Mouse (Mus musculus) limb, embryonic 14.5 days (tissue): ENCODE measurements around the gene Plxdc2. TPM values are rescaled to one million over a fixed set of nuclear protein-coding genes. Genes with fewer than 3 reads are reported as not detected.

Experiments
- ATAC-seq: fragments of 200-750 bp; cut with Nextera tagmentation; 2 replicates; pipeline ENCODE4 v1.8.0; 2017; ENCODE audit warnings: low read depth, moderate number of reproducible peaks, moderate TSS enrichment; ENCODE audit not compliant: low FRiP score
- DNase-seq: peaks from one replicate; pipeline ENCODE4 v3.0.0-alpha.2; 2015; ENCODE audit warnings: low spot score
- H3K27ac ChIP-seq: fragments of 300-500 bp; sonication (generic); replicated peaks from 2 replicates; pipeline ENCODE4 v1.5.1; 2014; ENCODE audit warnings: low read depth, mild to moderate bottlenecking, low read length, moderate library complexity, mixed read lengths
- H3K27me3 ChIP-seq: fragments of 300-500 bp; sonication (generic); 2 replicates; pipeline ENCODE4 v1.6.1; 2014; ENCODE audit warnings: low read length, mixed read lengths; ENCODE audit not compliant: control insufficient read depth, insufficient read depth
- H3K36me3 ChIP-seq: fragments of 300-500 bp; sonication (generic); 2 replicates; pipeline ENCODE4 v1.6.1; 2014; ENCODE audit warnings: mild to moderate bottlenecking, low read length, moderate library complexity, mixed read lengths; ENCODE audit not compliant: control insufficient read depth, insufficient read depth
- H3K4me1 ChIP-seq: fragments of 300-500 bp; sonication (generic); 2 replicates; pipeline ENCODE4 v1.6.1; 2014; ENCODE audit warnings: antibody characterized with exemption, low read length, mixed read lengths; ENCODE audit not compliant: control insufficient read depth, insufficient read depth
- H3K4me2 ChIP-seq: fragments of 300-500 bp; sonication (generic); replicated peaks from 2 replicates; pipeline ENCODE4 v1.6.1; 2014; ENCODE audit warnings: low read depth, mild to moderate bottlenecking, low read length, moderate library complexity; ENCODE audit not compliant: severe bottlenecking
- H3K4me3 ChIP-seq: fragments of 300-500 bp; sonication (generic); replicated peaks from 2 replicates; pipeline ENCODE4 v1.5.1; 2014; ENCODE audit warnings: low read length
- H3K9ac ChIP-seq: fragments of 300-500 bp; sonication (generic); 2 replicates; pipeline ENCODE4 v1.6.1; 2014; ENCODE audit warnings: mild to moderate bottlenecking, low read depth, low read length, moderate library complexity; ENCODE audit not compliant: severe bottlenecking
- H3K9me3 ChIP-seq: fragments of 300-500 bp; sonication (generic); 2 replicates; pipeline ENCODE4 v1.6.1; 2016; ENCODE audit warnings: low read length; ENCODE audit not compliant: control insufficient read depth
- POLR2A ChIP-seq: fragments of 200-500 bp; IDR thresholded peaks from 2 replicates; pipeline ENCODE4 v1.8.0; 2012; ENCODE audit warnings: inconsistent platforms, mild to moderate bottlenecking, moderate library complexity, borderline replicate concordance; ENCODE audit not compliant: insufficient read depth, insufficient read length; ENCODE audit errors: extremely low read depth
- WGBS: fragments of 180-500 bp; shearing (Covaris S2); extraction: QIAGEN DNeasy Blood & Tissue Kit; methylation state at CpG from one replicate; pipeline ENCODE4 v1.1.7; 2014; 5-methylcytosine and 5-hydroxymethylcytosine counted together
- polyA plus RNA-seq, 2 experiments: library from polyadenylated mRNA; depleted of rRNA in 1 of 2; stranded (reverse) in 1 of 2; unstranded in 1 of 2; fragments of >200 nt; fragmentation: Nextera tagmentation in 1 of 2; extraction: Ambion mirVana in 1 of 2; gene quantifications; 2 replicates each; pipeline versions ENCODE4 v1.2.1 to v1.2.3; 2012 to 2014

Gene Plxdc2
- polyA plus RNA-seq, 2 experiments = 18.2 to 46.3 TPM

DNA sequence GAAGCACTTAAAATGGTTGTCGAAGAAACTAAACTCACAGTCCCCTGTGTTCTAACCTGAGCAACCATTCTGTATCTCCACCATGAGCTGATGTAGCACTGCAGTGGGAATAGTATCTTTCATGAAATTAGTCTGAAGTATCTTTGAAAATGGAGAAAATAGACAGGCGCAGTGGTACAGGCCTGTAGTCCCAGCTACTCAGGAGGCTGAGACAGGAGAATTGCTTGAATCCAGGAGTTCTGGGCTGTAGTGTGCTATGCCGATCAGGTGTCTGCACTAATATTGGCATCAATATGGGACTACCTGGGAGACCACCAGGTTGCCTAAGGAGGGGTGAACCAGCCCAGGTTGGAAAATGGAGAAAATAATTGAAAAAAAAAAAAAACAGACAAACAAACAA, 326.8 kb downstream of the Plxdc2 start:
- Histone ChIP-seq H3K9me3 (no peaks in the 10 kb centered on the region), H3K4me2 (no peak overlapping the region), H3K4me1 (no peaks in the 10 kb centered on the region), H3K9ac (no peak overlapping the region), H3K36me3 (no peaks in the 10 kb centered on the region), H3K4me3 (no peak overlapping the region), H3K27me3 (no peaks in the 10 kb centered on the region), H3K27ac (no peak overlapping the region)
- WGBS = 91% methylated on average over 3 of the region's 3 CpGs
- no peak for TF ChIP-seq POLR2A
- no peak for DNase-seq
- no peak for ATAC-seq

DNA sequence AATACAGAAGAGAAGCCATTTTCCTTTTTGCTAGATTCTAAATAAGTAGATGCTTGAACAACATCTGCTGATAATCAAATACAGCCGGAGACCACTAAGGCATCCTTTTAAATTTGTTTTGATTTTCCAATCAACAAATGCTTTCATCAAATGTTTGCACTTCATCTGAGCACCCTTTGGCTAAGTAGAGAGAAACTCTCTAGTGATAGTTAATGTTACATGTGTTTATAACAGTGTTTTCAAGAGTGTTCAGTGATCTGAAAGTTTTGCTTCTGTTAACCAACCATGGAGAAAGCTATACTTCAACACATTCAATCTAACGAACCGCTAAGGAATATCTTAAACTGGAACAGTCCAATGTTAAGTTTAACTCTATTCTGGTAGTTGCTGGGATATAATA, 327.6 kb downstream of the Plxdc2 start:
- H3K27ac ChIP-seq = no peak overlapping the region
- no peak overlapping the region for H3K9ac ChIP-seq
- DNase-seq (no peak), ATAC-seq (no peak)
- TF ChIP-seq POLR2A = no peak
- H3K27me3 ChIP-seq = no peaks in the 10 kb centered on the region
- no peak overlapping the region for H3K4me3 ChIP-seq
- H3K4me1 ChIP-seq = no peaks in the 10 kb centered on the region
- H3K4me2 ChIP-seq = no peak overlapping the region
- WGBS = 68% methylated on average over 3 of the region's 3 CpGs
- H3K36me3 ChIP-seq = no peaks in the 10 kb centered on the region
- no peaks in the 10 kb centered on the region for H3K9me3 ChIP-seq

- H3K27me3 ChIP-seq = no peaks in the 10 kb centered on the region
- TF ChIP-seq POLR2A = no peak
- H3K9me3 ChIP-seq = no peaks in the 10 kb centered on the region
- no peak for ATAC-seq
- H3K4me2 ChIP-seq = no peak overlapping the region
- no peak overlapping the region for H3K9ac ChIP-seq
- no peak overlapping the region for H3K4me3 ChIP-seq
- WGBS = 74% methylated on average over 1 of the region's 1 CpGs
- DNase-seq = no peak
- no peaks in the 10 kb centered on the region for H3K36me3 ChIP-seq
- H3K27ac ChIP-seq = no peak overlapping the region
- H3K4me1 ChIP-seq = no peaks in the 10 kb centered on the region
Observed at GRCm38 (mm10) chr2:16684529-16684928, 328.4 kb downstream of the Plxdc2 start.

- Histone ChIP-seq H3K36me3 (no peaks in the 10 kb centered on the region), H3K9me3 (no peaks in the 10 kb centered on the region), H3K9ac (no peak overlapping the region), H3K4me1 (no peaks in the 10 kb centered on the region), H3K4me2 (no peak overlapping the region), H3K27me3 (no peaks in the 10 kb centered on the region), H3K27ac (no peak overlapping the region), H3K4me3 (no peak overlapping the region)
- TF ChIP-seq POLR2A = no peak
- ATAC-seq (no peak), DNase-seq (no peak)
- 34% methylated on average over 2 of the region's 2 CpGs for WGBS
Observed at GRCm38 (mm10) chr2:16696390-16696789, 340.3 kb downstream of the Plxdc2 start.

GRCm38 (mm10) chr2:16697181-16697580, 341.1 kb downstream of the Plxdc2 start:
- no peaks in the 10 kb centered on the region for H3K36me3 ChIP-seq
- no peak overlapping the region for H3K4me3 ChIP-seq
- no peak for TF ChIP-seq POLR2A
- DNase-seq (no peak), ATAC-seq (no peak)
- no peak overlapping the region for H3K27ac ChIP-seq
- WGBS = 50% methylated on average over 5 of the region's 5 CpGs
- no peaks in the 10 kb centered on the region for H3K4me1 ChIP-seq
- no peak overlapping the region for H3K4me2 ChIP-seq
- H3K9ac ChIP-seq = no peak overlapping the region
- H3K27me3 ChIP-seq = no peaks in the 10 kb centered on the region
- H3K9me3 ChIP-seq = no peaks in the 10 kb centered on the region

GRCm38 (mm10) chr2:16706227-16706626, 350.1 kb downstream of the Plxdc2 start:
- no peak overlapping the region for H3K4me2 ChIP-seq
- DNase-seq (no peak), ATAC-seq (no peak)
- 94% methylated on average over 2 of the region's 2 CpGs for WGBS
- no peak for TF ChIP-seq POLR2A
- H3K9ac ChIP-seq = no peak overlapping the region
- H3K27me3 ChIP-seq = no peaks in the 10 kb centered on the region
- no peak overlapping the region for H3K27ac ChIP-seq
- no peaks in the 10 kb centered on the region for H3K36me3 ChIP-seq
- no peak overlapping the region for H3K4me3 ChIP-seq
- H3K9me3 ChIP-seq = no peaks in the 10 kb centered on the region
- 0 out of 2 replicates have a peak, but pooled peaks cover 3% of the 10 kb centered on the region for H3K4me1 ChIP-seq
